Mouse (Mus musculus) brain, embryonic 14.5 days (tissue): ENCODE data around the gene Gm17728. TPM values are rescaled to one million over a fixed set of nuclear protein-coding genes. Genes with fewer than 3 reads are reported as not detected.
"Not testable (repeated sequence)": the region's sequence is repeated elsewhere in the genome, so short reads cannot be mapped to it uniquely, and the experiment has no call there.

Experiments used
- DNase-seq: peaks from one replicate; pipeline ENCODE4 v3.0.0-alpha.2; 2011; ENCODE audit warnings: low read depth
- CTCF ChIP-seq: fragments of 200-500 bp; IDR thresholded peaks from 2 replicates; pipeline ENCODE4 v1.5.1; 2012; ENCODE audit warnings: inconsistent platforms, mild to moderate bottlenecking, moderate library complexity, borderline replicate concordance; ENCODE audit not compliant: insufficient read depth, insufficient read length; ENCODE audit errors: extremely low read depth
- POLR2A ChIP-seq: fragments of 200-500 bp; IDR thresholded peaks from 2 replicates; pipeline ENCODE4 v1.6.1; 2012; ENCODE audit warnings: mild to moderate bottlenecking, inconsistent platforms, borderline replicate concordance; ENCODE audit not compliant: poor library complexity, insufficient read depth, insufficient read length, severe bottlenecking; ENCODE audit errors: extremely low read depth
- polyA plus RNA-seq: library from polyadenylated mRNA; depleted of rRNA; stranded (reverse); fragments of >200 nt; gene quantifications from 2 replicates; pipeline ENCODE4 v1.2.3, GENCODE M21; 2012; rRNA removed

The Gm17728 gene
- polyA plus RNA-seq: not detected in 2 replicates

GRCm38 (mm10) chr17:9421760-9422159, at the start of gene Gm17728:
Gene Gm17728 (plus strand): TSS chr17:9422060.
- not testable (repeated sequence) for DNase-seq

GRCm38 (mm10) chr17:9397493-9397892, 24.4 kb upstream of the Gm17728 start:
- TF ChIP-seq CTCF (no peak), POLR2A (no peak)
- DNase-seq: no peak

DNA sequence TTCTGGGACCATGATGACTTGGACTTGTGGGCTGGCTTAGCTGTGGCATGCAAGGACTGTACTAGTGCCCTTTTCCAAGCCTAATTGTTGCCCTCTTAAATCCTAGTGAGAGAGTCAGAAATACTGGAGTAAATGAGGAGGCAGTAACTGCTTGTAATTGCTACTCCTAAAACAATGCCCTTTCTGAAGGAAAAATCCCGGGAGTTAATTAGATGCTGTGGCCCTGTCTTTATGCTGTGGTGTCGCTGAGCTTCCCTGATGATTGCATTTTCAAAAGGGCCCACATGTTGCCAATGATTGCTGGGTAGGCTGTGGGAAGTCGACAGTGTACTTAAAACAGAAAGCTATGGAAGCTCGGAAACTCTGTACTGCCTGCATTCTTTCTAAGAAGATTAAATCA, 23.3 kb upstream of the Gm17728 start:
- TF ChIP-seq POLR2A (no peak), CTCF (no peak)
- DNase-seq: peak; percentile 82

- no peak for DNase-seq
- no peak for TF ChIP-seq CTCF
- TF ChIP-seq POLR2A: no peak
These were observed 17.9 kb upstream of the Gm17728 start for GRCm38 (mm10) chr17:9403991-9404390.

DNA sequence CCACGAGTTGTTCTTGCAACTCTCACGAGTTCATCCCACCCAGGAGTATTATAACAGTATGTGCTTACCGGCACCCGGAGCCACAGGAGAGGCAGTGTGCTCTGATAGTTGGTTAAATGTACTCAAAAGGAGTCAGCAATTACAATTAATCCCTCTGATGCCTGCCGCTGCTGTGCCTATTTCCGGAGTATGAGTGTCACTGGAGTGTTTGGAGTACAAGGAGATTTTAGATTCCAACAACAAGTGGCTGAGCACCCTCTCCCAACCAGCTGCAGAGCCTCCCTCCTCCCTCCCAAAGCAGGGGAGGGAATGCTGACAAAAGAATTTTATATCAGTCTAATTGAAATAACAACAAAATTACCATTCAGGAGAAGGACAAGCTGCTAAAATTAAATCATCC, 14.2 kb upstream of the Gm17728 start:
- peak; percentile 57 for DNase-seq
- no peak for TF ChIP-seq POLR2A
- no peak for TF ChIP-seq CTCF

DNA sequence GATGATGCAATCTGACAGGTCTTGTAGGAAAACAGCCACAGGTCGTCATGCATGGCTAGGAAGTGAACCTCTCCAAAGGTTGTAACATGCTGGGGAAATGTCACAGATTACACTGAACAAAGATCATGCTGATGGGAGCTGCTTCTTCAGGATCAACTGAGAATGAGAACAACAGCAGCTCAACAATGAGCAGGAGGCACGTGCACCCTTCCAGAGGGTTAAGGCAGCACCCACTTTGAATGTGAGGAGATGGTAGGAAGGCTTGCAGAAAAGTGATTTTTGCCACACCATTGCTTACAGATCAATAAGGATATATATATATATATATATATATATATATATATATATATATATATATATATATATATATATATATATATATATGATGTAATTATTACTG, 2.8 kb upstream of the Gm17728 start:
- DNase-seq: no peak
- TF ChIP-seq POLR2A (no peak), CTCF (no peak)

DNA sequence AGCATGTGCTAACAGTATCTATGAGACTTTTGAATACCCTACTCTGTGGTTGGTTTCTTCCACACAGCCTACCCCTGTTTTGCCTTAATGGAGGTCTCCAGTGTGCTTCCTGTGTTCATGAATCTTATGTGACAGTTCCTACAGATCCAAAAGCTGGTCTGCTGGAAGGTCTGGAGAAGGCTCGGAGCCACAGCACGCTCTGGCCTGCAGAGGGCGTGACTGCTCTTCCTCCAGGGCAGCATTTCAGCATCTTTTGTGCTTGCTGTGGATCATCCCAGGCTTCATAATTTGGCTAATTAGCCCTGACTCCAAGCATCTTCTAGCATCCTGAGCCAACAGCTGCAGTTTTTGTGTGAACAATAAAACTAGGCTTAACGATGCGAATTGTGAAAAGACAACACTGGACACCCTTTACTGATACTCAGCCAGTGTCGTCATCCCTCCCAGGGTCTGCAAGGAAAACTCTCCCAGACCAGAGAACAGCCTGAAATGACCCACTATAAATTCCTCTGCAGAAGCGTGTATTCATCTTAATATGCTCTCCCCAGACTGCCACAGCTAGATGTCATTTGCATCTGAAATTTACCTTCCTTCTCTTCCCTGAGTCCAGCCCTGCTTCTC, 6.6 kb downstream of the Gm17728 start:
- TF ChIP-seq CTCF (peak; percentile 63), POLR2A (no peak)
- DNase-seq: peak; percentile 81

GRCm38 (mm10) chr17:9439997-9440655, 18.3 kb downstream of the Gm17728 start:
- DNase-seq: peak; percentile 82
- peak; percentile 28; the same call in 1 of the 2 replicates for TF ChIP-seq CTCF
- no peak for TF ChIP-seq POLR2A

- TF ChIP-seq POLR2A (no peak), CTCF (no peak)
- DNase-seq: no peak
These were observed 34.5 kb downstream of the Gm17728 start for GRCm38 (mm10) chr17:9456406-9456805.

DNA sequence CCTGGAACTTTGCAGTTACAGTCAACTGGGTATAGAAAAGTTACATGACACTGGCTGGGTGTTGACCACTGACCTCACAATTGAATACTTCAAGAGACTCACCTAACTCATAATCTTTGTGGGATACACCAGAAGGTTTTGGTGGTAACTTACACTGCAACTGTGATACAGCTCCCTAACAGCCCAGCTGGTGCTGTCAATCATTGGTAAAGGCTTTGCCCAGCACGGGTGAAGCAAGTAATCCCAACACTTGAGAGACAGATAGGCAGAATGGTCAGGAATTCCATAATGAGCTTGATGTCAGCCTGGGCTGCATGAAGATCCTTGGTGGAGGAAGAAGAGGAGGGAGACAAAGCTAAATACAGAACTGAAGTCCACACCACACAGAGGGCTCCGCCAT, 39.0 kb downstream of the Gm17728 start:
- DNase-seq: no peak
- TF ChIP-seq CTCF (no peak), POLR2A (no peak)

Other genes starting within 250 kb of the Gm17728 start
- gene Pabpc6, start 247.7 kb downstream of the Gm17728 start, polyA plus RNA-seq: not detected in 2 replicates